Mouse (Mus musculus): Measurements from ENCODE around the gene Elp1.

Elp1 gene

DNA sequence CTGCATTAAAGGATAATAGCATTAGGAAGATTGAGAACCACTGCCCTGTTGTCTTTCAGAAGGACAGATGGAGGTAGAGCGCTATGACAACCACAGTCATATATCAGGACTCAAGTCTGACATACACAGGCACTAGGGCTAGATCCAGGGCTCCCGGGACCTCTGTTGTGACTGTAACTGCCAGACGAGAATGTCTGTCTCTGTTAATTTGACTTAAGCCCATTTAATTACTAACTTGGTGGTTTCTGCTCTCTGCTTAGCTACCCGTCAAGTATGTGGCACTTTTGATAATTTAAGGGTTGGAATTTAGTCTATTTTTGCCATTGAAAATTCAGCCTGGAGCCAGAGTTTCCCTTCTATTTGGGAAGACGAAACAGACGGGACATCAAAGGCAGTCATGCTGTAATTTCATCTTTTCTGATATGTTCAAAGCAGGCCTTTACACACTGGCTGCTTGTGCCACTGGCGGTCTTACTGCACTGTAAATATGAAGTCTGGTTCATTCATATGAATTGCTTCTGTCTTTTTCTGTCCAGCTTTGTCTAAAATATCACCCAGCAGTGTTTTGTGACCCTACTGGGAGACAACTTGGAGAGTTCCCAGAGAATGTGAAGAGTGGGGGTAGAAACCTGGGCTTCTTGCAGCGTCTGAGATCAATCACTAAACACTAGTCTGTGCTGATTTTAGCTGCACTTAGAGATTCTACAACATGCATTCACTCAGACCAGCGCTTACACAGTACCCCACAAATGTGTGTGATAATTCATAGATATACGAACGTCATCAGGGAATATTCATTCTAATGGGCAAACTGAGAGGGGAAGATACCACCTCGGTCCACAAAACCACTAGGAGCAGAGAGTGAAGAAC, 83.3 kb downstream of the Elp1 start:
- in situ Hi-C loops (cut with MboI; ENCODE audit: unreplicated experiment in 2 of 2) = no loop called here

DNA sequence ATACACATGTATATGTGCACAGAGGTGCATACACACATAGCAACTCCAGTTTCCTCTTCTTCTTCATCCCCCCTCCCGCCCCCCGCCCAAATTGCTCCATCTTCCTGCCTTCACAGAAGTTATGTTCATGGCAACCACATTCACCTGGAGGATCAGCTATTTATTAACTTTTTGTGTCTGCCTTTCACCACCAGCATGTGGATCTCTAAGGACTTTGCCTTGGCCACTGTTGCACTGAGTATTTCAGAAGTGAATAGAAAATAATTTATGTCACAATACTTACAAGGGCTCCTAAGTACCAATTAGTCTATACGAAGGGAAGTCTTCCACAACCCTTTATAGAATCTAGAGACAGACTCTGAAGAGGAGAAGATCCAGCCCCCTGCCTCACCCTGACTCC, 84.2 kb downstream of the Elp1 start:
- in situ Hi-C loops (cut with MboI; ENCODE audit: unreplicated experiment in 2 of 2) = no loop called here

DNA sequence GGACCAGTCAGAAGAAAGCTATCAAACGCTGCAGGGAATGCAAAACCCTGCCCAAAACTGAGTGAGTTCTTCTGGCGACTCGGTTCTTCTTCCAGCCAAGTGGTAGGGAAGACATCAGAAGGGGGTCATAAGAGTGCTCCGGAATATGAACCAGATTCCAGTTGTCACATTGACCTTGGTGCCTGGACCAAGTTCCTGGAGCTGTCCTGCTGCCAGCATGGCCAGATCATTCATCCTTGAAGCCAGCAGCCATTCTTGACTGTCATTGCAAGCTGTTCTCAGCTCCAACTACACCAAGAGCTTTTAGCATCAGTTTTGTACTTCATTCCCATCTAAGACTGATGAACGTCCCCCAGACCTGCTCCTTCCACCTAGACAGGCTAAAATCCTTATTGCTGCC, 85.3 kb downstream of the Elp1 start:
- in situ Hi-C loops (cut with MboI; ENCODE audit: unreplicated experiment in 2 of 2) = no loop called here

DNA sequence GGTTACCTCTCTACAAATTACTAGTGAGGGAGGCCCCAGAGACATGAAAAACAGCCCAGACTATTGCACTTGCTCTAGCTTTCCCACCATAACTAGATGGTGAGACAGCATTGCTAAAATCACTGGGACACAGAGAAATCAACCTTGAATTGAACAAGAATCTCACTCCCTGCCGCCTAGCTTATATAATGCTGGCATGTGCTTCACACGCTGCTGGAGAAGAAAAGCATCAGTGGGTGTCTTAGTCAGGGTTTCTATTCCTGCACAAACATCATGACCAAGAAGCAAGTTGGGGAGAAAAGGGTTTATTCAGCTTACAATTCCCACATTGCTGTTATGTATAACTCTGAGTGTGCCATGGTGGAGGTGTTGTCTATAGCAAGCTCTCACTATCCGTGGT, 89.0 kb downstream of the Elp1 start:
- in situ Hi-C loops (cut with MboI; ENCODE audit: unreplicated experiment in 2 of 2) = no loop called here

DNA sequence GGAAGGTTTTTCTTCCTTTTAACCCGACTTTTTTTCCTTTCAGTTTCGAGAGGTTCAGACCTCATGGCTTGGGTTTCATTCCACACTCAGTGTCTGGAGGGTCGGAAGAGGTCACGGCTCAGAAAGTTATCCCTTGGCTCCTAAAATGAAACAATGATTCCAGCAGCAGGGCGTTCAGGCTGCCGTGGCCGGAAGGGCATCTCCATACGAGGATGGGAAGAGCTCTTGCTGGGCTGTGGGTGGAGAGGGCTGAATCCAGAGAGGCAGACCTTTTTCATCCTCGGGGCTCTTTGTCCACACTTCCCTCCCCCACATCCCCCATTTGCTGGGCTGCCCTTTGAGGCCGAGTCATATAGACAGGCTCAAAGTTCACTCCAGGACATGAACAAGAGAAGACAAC, 99.9 kb downstream of the Elp1 start:
- in situ Hi-C loops (cut with MboI; ENCODE audit: unreplicated experiment in 2 of 2) = no loop called here
